Mouse (Mus musculus): Measurements from ENCODE around the gene Nhsl1.
"Not testable (repeated sequence)": the region's sequence is repeated elsewhere in the genome, so short reads cannot be mapped to it uniquely, and the experiment has no call there.

Nhsl1 gene

GRCm38 (mm10) chr10:18528475-18528874, 209.7 kb downstream of the Nhsl1 start:
- in situ Hi-C loops (cut with MboI, MseI), result loop anchor here (5.0 kb wide), 1 partner anchor 76 kb away; no protein-coding TSS in a partner anchor

GRCm38 (mm10) chr10:18529177-18529576, 210.4 kb downstream of the Nhsl1 start:
- in situ Hi-C loops (cut with MboI, MseI), result loop anchor here (5.0 kb wide), 1 partner anchor 77 kb away; no protein-coding TSS in a partner anchor

GRCm38 (mm10) chr10:18530161-18530560, 211.4 kb downstream of the Nhsl1 start:
- in situ Hi-C loops (cut with MboI, MseI), result no loop called here

GRCm38 (mm10) chr10:18532293-18532692, 213.5 kb downstream of the Nhsl1 start:
- in situ Hi-C loops (cut with MboI, MseI), result no loop called here

GRCm38 (mm10) chr10:18536889-18537288, 218.1 kb downstream of the Nhsl1 start:
- in situ Hi-C loops (cut with MboI, MseI), result no loop called here

- in situ Hi-C loops (cut with MboI, MseI), result no loop called here
These were observed 226.5 kb downstream of the Nhsl1 start for GRCm38 (mm10) chr10:18545309-18545708.

GRCm38 (mm10) chr10:18545813-18546235, 227.0 kb downstream of the Nhsl1 start, which contains the start of gene Hebp2:
Gene Hebp2 (minus strand): TSS chr10:18546076.
- in situ Hi-C loops (cut with MboI, MseI), result no loop called here

- in situ Hi-C loops (cut with MboI, MseI), result no loop called here
These were observed 228.6 kb downstream of the Nhsl1 start for GRCm38 (mm10) chr10:18547381-18547780.

GRCm38 (mm10) chr10:18549321-18550216, 230.8 kb downstream of the Nhsl1 start:
- in situ Hi-C loops (cut with MboI, MseI), result no loop called here

- in situ Hi-C loops (cut with MboI, MseI), result not testable (repeated sequence)
These were observed 240.3 kb downstream of the Nhsl1 start for GRCm38 (mm10) chr10:18559076-18559475.

GRCm38 (mm10) chr10:18561445-18561844, 242.7 kb downstream of the Nhsl1 start:
- in situ Hi-C loops (cut with MboI, MseI), result loop anchor here (5.0 to 10.0 kb wide), 3 partner anchors 41 to 346 kb away; no protein-coding TSS in a partner anchor

GRCm38 (mm10) chr10:18562940-18563339, 244.2 kb downstream of the Nhsl1 start:
- in situ Hi-C loops (cut with MboI, MseI), result loop anchor here (5.0 to 10.0 kb wide), 3 partner anchors 39 to 344 kb away; no protein-coding TSS in a partner anchor

- in situ Hi-C loops (cut with MboI, MseI), result no loop called here
These were observed 253.8 kb downstream of the Nhsl1 start for GRCm38 (mm10) chr10:18572581-18572980.

All from T-helper 1 cell (primary cell).